Mouse (Mus musculus): ENCODE results near the gene Kif28.
"Not testable (repeated sequence)": the region's sequence is repeated elsewhere in the genome, so short reads cannot be mapped to it uniquely, and the experiment has no call there.

Gene Kif28

GRCm38 (mm10) chr1:179745171-179745570, at the start of gene Kif28:
Gene Kif28 (minus strand): TSS chr1:179745271.
- no peak for DNase-seq

- no peak for DNase-seq
Measured at GRCm38 (mm10) chr1:179787281-179787680, 42.2 kb upstream of the Kif28 start.

- DNase-seq, result no peak
Measured at GRCm38 (mm10) chr1:179785502-179785901, 40.4 kb upstream of the Kif28 start.

- DNase-seq, result no peak
Measured at GRCm38 (mm10) chr1:179784098-179784497, 39.0 kb upstream of the Kif28 start.

GRCm38 (mm10) chr1:179776831-179777230, 31.8 kb upstream of the Kif28 start:
- DNase-seq, result peak; percentile 2

GRCm38 (mm10) chr1:179760553-179760952, 15.5 kb upstream of the Kif28 start:
- no peak for DNase-seq

GRCm38 (mm10) chr1:179760086-179760485, 15.0 kb upstream of the Kif28 start:
- no peak for DNase-seq

GRCm38 (mm10) chr1:179756477-179756876, 11.4 kb upstream of the Kif28 start:
- no peak for DNase-seq

- peak; percentile 19 for DNase-seq
Measured at GRCm38 (mm10) chr1:179753006-179753405, 7.9 kb upstream of the Kif28 start.

- DNase-seq, result no peak
Measured at GRCm38 (mm10) chr1:179752276-179752675, 7.2 kb upstream of the Kif28 start.

- no peak for DNase-seq
Measured at GRCm38 (mm10) chr1:179743593-179744193, 1.4 kb downstream of the Kif28 start.

- no peak for DNase-seq
Measured at GRCm38 (mm10) chr1:179736483-179736882, 8.6 kb downstream of the Kif28 start.

GRCm38 (mm10) chr1:179734500-179735474, 10.3 kb downstream of the Kif28 start:
- DNase-seq, result peak; percentile 72

GRCm38 (mm10) chr1:179731391-179731790, 13.7 kb downstream of the Kif28 start:
- no peak for DNase-seq

GRCm38 (mm10) chr1:179728661-179729060, 16.4 kb downstream of the Kif28 start:
- no peak for DNase-seq

- no peak for DNase-seq
Measured at GRCm38 (mm10) chr1:179722811-179723469, 22.1 kb downstream of the Kif28 start.

GRCm38 (mm10) chr1:179715786-179716185, 29.3 kb downstream of the Kif28 start:
- no peak for DNase-seq

- not testable (repeated sequence) for DNase-seq
Measured at GRCm38 (mm10) chr1:179715289-179715688, 29.8 kb downstream of the Kif28 start.

GRCm38 (mm10) chr1:179713367-179713766, 31.7 kb downstream of the Kif28 start:
- DNase-seq, result no peak

- no peak for DNase-seq
Measured at GRCm38 (mm10) chr1:179712658-179713057, 32.4 kb downstream of the Kif28 start.

GRCm38 (mm10) chr1:179710739-179711138, 34.3 kb downstream of the Kif28 start:
- DNase-seq, result no peak

GRCm38 (mm10) chr1:179709390-179709789, 35.7 kb downstream of the Kif28 start:
- peak; percentile 63 for DNase-seq

GRCm38 (mm10) chr1:179705154-179705553, 39.9 kb downstream of the Kif28 start:
- DNase-seq, result peak; percentile 10

All from lung, postnatal 10 days (tissue).